Mouse (Mus musculus) myocyte (in vitro differentiated cells): ENCODE results near the gene Ifitm10. TPM values are rescaled to one million over a fixed set of nuclear protein-coding genes. Genes with fewer than 3 reads are reported as not detected.

Source experiments
- H3K27me3 ChIP-seq: one replicate; pipeline ENCODE4 v1.6.1; 2011; ENCODE audit not compliant: control insufficient read depth, insufficient read depth, insufficient read length
- H3K36me3 ChIP-seq: one replicate; pipeline ENCODE4 v1.6.1; 2011; ENCODE audit not compliant: control insufficient read depth, insufficient read depth
- H3K4me2 ChIP-seq: one replicate; pipeline ENCODE4 v1.6.1; 2011; ENCODE audit warnings: low read depth, control low read depth
- H3K4me3 ChIP-seq: one replicate; pipeline ENCODE4 v1.5.1; 2011; ENCODE audit warnings: mild to moderate bottlenecking, control low read depth, moderate library complexity
- H3K79me2 ChIP-seq: one replicate; pipeline ENCODE4 v1.6.1; 2011; ENCODE audit not compliant: control insufficient read depth, insufficient read depth
- H3ac ChIP-seq: one replicate; pipeline ENCODE4 v1.6.1; 2011; ENCODE audit not compliant: control insufficient read depth, insufficient read length
- CEBPB ChIP-seq: IDR thresholded peaks from 2 replicates; pipeline ENCODE4 v1.6.1; 2011; ENCODE audit warnings: mild to moderate bottlenecking, moderate library complexity; ENCODE audit not compliant: poor library complexity, insufficient read depth, severe bottlenecking
- E2F4 ChIP-seq: IDR thresholded peaks from one replicate; pipeline ENCODE4 v1.6.1; 2011; ENCODE audit warnings: mild to moderate bottlenecking, control low read depth, moderate library complexity; ENCODE audit not compliant: insufficient read depth
- MAX ChIP-seq: IDR thresholded peaks from one replicate; pipeline ENCODE4 v1.6.1; 2011; ENCODE audit warnings: low read depth, mild to moderate bottlenecking, control low read depth
- MYOD1 ChIP-seq, 3 experiments: IDR thresholded peaks; one replicate each; pipeline ENCODE4 v1.6.1; 2011; ENCODE audit warnings: control low read depth in 2 of 3, low read depth in 2 of 3, mild to moderate bottlenecking in 2 of 3, moderate library complexity in 1 of 3; ENCODE audit not compliant: insufficient read length in 2 of 3, control insufficient read depth in 1 of 3
- MYOG ChIP-seq, 3 experiments: IDR thresholded peaks; one replicate each; pipeline ENCODE4 v1.6.1; 2011; ENCODE audit warnings: control low read depth in 2 of 3, low read depth in 2 of 3, mild to moderate bottlenecking in 2 of 3; ENCODE audit not compliant: insufficient read length in 2 of 3, control insufficient read depth in 1 of 3, insufficient read depth in 1 of 3
- POLR2A ChIP-seq: IDR thresholded peaks from one replicate; pipeline ENCODE4 v1.6.1; 2011; ENCODE audit warnings: low read depth, mild to moderate bottlenecking, control low read depth, moderate library complexity; ENCODE audit not compliant: insufficient read length
- POLR2AphosphoS2 ChIP-seq: IDR thresholded peaks from one replicate; pipeline ENCODE4 v1.6.1; 2011; ENCODE audit warnings: low read depth, control low read depth; ENCODE audit not compliant: insufficient read length
- REST ChIP-seq: IDR thresholded peaks from one replicate; pipeline ENCODE4 v1.6.1; 2011; ENCODE audit warnings: mild to moderate bottlenecking, control low read depth, moderate library complexity; ENCODE audit not compliant: insufficient read depth, insufficient read length
- SRF ChIP-seq: IDR thresholded peaks from one replicate; pipeline ENCODE4 v1.6.1; 2011; ENCODE audit warnings: low read depth; ENCODE audit not compliant: control insufficient read depth, insufficient read length
- TCF12 ChIP-seq: IDR thresholded peaks from one replicate; pipeline ENCODE4 v1.6.1; 2011; ENCODE audit warnings: mild to moderate bottlenecking, control low read depth; ENCODE audit not compliant: poor library complexity, insufficient read depth, severe bottlenecking
- TCF3 ChIP-seq: IDR thresholded peaks from one replicate; pipeline ENCODE4 v1.6.1; 2011; ENCODE audit warnings: low read depth, control low read depth; ENCODE audit not compliant: insufficient read length
- USF1 ChIP-seq: IDR thresholded peaks from one replicate; pipeline ENCODE4 v1.6.1; 2011; ENCODE audit warnings: low read depth, mild to moderate bottlenecking, control low read depth, moderate library complexity
- polyA plus RNA-seq: library from polyadenylated mRNA; unstranded; fragments of >200 nt; fragmentation: generic; extraction: Trizol; gene quantifications from one replicate; pipeline ENCODE4 v1.2.1, GENCODE M21; 2012; ENCODE audit warnings: missing spikeins

The Ifitm10 gene
- 5.4 TPM for polyA plus RNA-seq

GRCm38 (mm10) chr7:142373641-142374412 is at the start of gene Ifitm10:
Gene Ifitm10, minus strand, starts transcription at chr7:142373753.
- H3K4me3 ChIP-seq = peak within 1 kb of the TSS; percentile 22
- no peak within 1 kb of the TSS for H3ac ChIP-seq
- H3K4me2 ChIP-seq = peak within 1 kb of the TSS; percentile 87
- TF ChIP-seq TCF12 = no peak
- peak; percentile 23 for TF ChIP-seq POLR2AphosphoS2
- H3K36me3 ChIP-seq = peaks cover 10% of the 10 kb centered on the region
- no peaks in the 10 kb centered on the region for H3K27me3 ChIP-seq
- H3K79me2 ChIP-seq = no peaks in the 10 kb centered on the region

- Histone ChIP-seq H3K27me3 (no peaks in the 10 kb centered on the region), H3K79me2 (no peaks in the 10 kb centered on the region), H3K36me3 (no peaks in the 10 kb centered on the region), H3K4me2 (no peak overlapping the region), H3K4me3 (no peak overlapping the region), H3ac (no peak overlapping the region)
- TF ChIP-seq POLR2AphosphoS2 (no peak), MYOG (IDR thresholded peaks at IDR 0.05; ENCODE audit: control insufficient read depth in 1 of 3, insufficient read depth in 1 of 3, insufficient read length in 2 of 3, low read depth in 2 of 3) (no peak), REST (no peak), TCF12 (no peak), CEBPB (no peak), MYOD1 (IDR thresholded peaks at IDR 0.05; ENCODE audit: control insufficient read depth in 1 of 3, insufficient read length in 2 of 3, low read depth in 2 of 3) (no peak), MAX (no peak), USF1 (no peak), SRF (no peak), POLR2A (no peak)
Observed at GRCm38 (mm10) chr7:142421826-142422225, 48.3 kb upstream of the Ifitm10 start.

- Histone ChIP-seq H3K4me3 (no peak overlapping the region), H3ac (no peak overlapping the region), H3K36me3 (no peaks in the 10 kb centered on the region), H3K79me2 (no peaks in the 10 kb centered on the region), H3K4me2 (no peak overlapping the region), H3K27me3 (no peaks in the 10 kb centered on the region)
- TF ChIP-seq SRF = no peak
- no peak for TF ChIP-seq POLR2A
- TF ChIP-seq REST = no peak
- TF ChIP-seq TCF3 = no peak
Observed at GRCm38 (mm10) chr7:142419887-142420286, 46.3 kb upstream of the Ifitm10 start.

- no peak for TF ChIP-seq E2F4
- no peak for TF ChIP-seq TCF3
- no peak for TF ChIP-seq TCF12
- TF ChIP-seq POLR2A = no peak
- no peak for TF ChIP-seq REST
- no peak for TF ChIP-seq SRF
- TF ChIP-seq MYOG (IDR thresholded peaks at IDR 0.05; ENCODE audit: control insufficient read depth in 1 of 3, insufficient read depth in 1 of 3, insufficient read length in 2 of 3, low read depth in 2 of 3) = no peak
- TF ChIP-seq CEBPB = no peak
- TF ChIP-seq POLR2AphosphoS2 = no peak
- no peak for TF ChIP-seq MAX
- no peak for TF ChIP-seq MYOD1 (IDR thresholded peaks at IDR 0.05; ENCODE audit: control insufficient read depth in 1 of 3, insufficient read length in 2 of 3, low read depth in 2 of 3)
- no peak for TF ChIP-seq USF1
- no peaks in the 10 kb centered on the region for H3K79me2 ChIP-seq
- no peak overlapping the region for H3K4me3 ChIP-seq
- no peak overlapping the region for H3ac ChIP-seq
- H3K36me3 ChIP-seq = no peaks in the 10 kb centered on the region
- H3K27me3 ChIP-seq = no peaks in the 10 kb centered on the region
- H3K4me2 ChIP-seq = no peak overlapping the region
Observed at GRCm38 (mm10) chr7:142418679-142419078, 45.1 kb upstream of the Ifitm10 start.

GRCm38 (mm10) chr7:142418027-142418426 is 44.5 kb upstream of the Ifitm10 start:
- no peaks in the 10 kb centered on the region for H3K79me2 ChIP-seq
- H3K4me3 ChIP-seq = no peak overlapping the region
- TF ChIP-seq CEBPB (no peak), REST (no peak), USF1 (no peak), MAX (no peak), MYOD1 (IDR thresholded peaks at IDR 0.05; ENCODE audit: control insufficient read depth in 1 of 3, insufficient read length in 2 of 3, low read depth in 2 of 3) (no peak), TCF12 (no peak)
- no peak overlapping the region for H3ac ChIP-seq
- no peak overlapping the region for H3K4me2 ChIP-seq
- no peaks in the 10 kb centered on the region for H3K36me3 ChIP-seq
- no peaks in the 10 kb centered on the region for H3K27me3 ChIP-seq
